Mouse (Mus musculus) intestine, postnatal 0 days (tissue): ENCODE measurements around the gene Banf1. TPM values are rescaled to one million over a fixed set of nuclear protein-coding genes. Genes with fewer than 3 reads are reported as not detected.
"Not testable (repeated sequence)": the region's sequence is repeated elsewhere in the genome, so short reads cannot be mapped to it uniquely, and the experiment has no call there.

Experiments used
- ATAC-seq: fragments of 200-750 bp; cut with Nextera tagmentation; 2 replicates; pipeline ENCODE4 v1.8.0; 2017; ENCODE audit warnings: mild to moderate bottlenecking, moderate TSS enrichment, moderate library complexity
- H3K27ac ChIP-seq: fragments of 300-500 bp; sonication (generic); 2 replicates; pipeline ENCODE4 v1.5.1; 2014; ENCODE audit warnings: mild to moderate bottlenecking, low read depth, low read length, moderate library complexity
- H3K27me3 ChIP-seq: fragments of 300-500 bp; sonication (generic); replicated peaks from 2 replicates; pipeline ENCODE4 v1.6.1; 2014; ENCODE audit warnings: low read length, mixed read lengths; ENCODE audit not compliant: control insufficient read depth, insufficient read depth
- H3K36me3 ChIP-seq: fragments of 300-500 bp; sonication (generic); 2 replicates; pipeline ENCODE4 v1.6.1; 2014; ENCODE audit warnings: mild to moderate bottlenecking, moderate library complexity; ENCODE audit not compliant: control insufficient read depth, insufficient read depth
- H3K4me1 ChIP-seq: fragments of 300-500 bp; sonication (generic); replicated peaks from 2 replicates; pipeline ENCODE4 v1.6.1; 2014; ENCODE audit warnings: antibody characterized with exemption, low read length, mixed read lengths; ENCODE audit not compliant: control insufficient read depth, insufficient read depth
- H3K4me2 ChIP-seq: fragments of 300-500 bp; sonication (generic); replicated peaks from 2 replicates; pipeline ENCODE4 v1.6.1; 2014; ENCODE audit warnings: low read depth, mild to moderate bottlenecking, moderate library complexity
- H3K4me3 ChIP-seq: fragments of 300-500 bp; sonication (generic); 2 replicates; pipeline ENCODE4 v1.5.1; 2014; ENCODE audit warnings: low read depth, low read length
- H3K9ac ChIP-seq: fragments of 300-500 bp; sonication (generic); 2 replicates; pipeline ENCODE4 v1.6.1; 2014; ENCODE audit warnings: mild to moderate bottlenecking, low read depth, low read length
- H3K9me3 ChIP-seq: fragments of 300-500 bp; sonication (generic); 2 replicates; pipeline ENCODE4 v1.6.1; 2016; ENCODE audit warnings: mixed run types; ENCODE audit not compliant: control insufficient read depth
- CTCF ChIP-seq: sonication (generic); IDR thresholded peaks from 2 replicates; pipeline ENCODE4 v1.5.1; 2016; ENCODE audit warnings: low read depth, mild to moderate bottlenecking, control low read depth, antibody characterized with exemption, moderate library complexity
- WGBS: fragments of 180-500 bp; shearing (Covaris S2); extraction: QIAGEN DNeasy Blood & Tissue Kit; methylation state at CpG from one replicate; pipeline ENCODE4 v1.1.7; 2014; 5-methylcytosine and 5-hydroxymethylcytosine counted together
- polyA plus RNA-seq: library from polyadenylated mRNA; unstranded; fragments of >200 nt; fragmentation: Nextera tagmentation; extraction: Ambion mirVana; gene quantifications from 2 replicates; pipeline ENCODE4 v1.2.1, GENCODE M21; 2015

The Banf1 gene
- polyA plus RNA-seq, 1 experiment from 2014 or later, result 329 TPM

GRCm38 (mm10) chr19:5408057-5409001 is 41.4 kb upstream of the Banf1 start:
- Histone ChIP-seq H3K9ac (peak overlapping the region; percentile 17; the same call in 1 of the 2 replicates), H3K4me1 (no peaks in the 10 kb centered on the region), H3K4me3 (0 out of 2 replicates have a peak overlapping the region, but pooled peaks have one; percentile 57), H3K36me3 (no peaks in the 10 kb centered on the region), H3K4me2 (peak overlapping the region; percentile 76; the same call in 1 of the 2 replicates), H3K27ac (peak overlapping the region; percentile 3; the same call in 1 of the 2 replicates), H3K9me3 (no peaks in the 10 kb centered on the region), H3K27me3 (no peaks in the 10 kb centered on the region)
- 82% methylated on average over 13 of the region's 13 CpGs for WGBS
- ATAC-seq, result no peak
- TF ChIP-seq CTCF, result no peak

GRCm38 (mm10) chr19:5407133-5407532 is 40.2 kb upstream of the Banf1 start:
- Histone ChIP-seq H3K27me3 (no peaks in the 10 kb centered on the region), H3K27ac (peak overlapping the region; percentile 97), H3K9me3 (no peaks in the 10 kb centered on the region), H3K9ac (peak overlapping the region; percentile 66), H3K36me3 (no peaks in the 10 kb centered on the region), H3K4me2 (peak overlapping the region; percentile 76), H3K4me1 (no peaks in the 10 kb centered on the region), H3K4me3 (peak overlapping the region; percentile 57)
- WGBS, result 14% methylated on average over 7 of the region's 7 CpGs
- peak; percentile 79 for TF ChIP-seq CTCF
- peak; percentile 66 for ATAC-seq

GRCm38 (mm10) chr19:5406531-5407126 is 39.7 kb upstream of the Banf1 start:
- Histone ChIP-seq H3K4me3 (peak overlapping the region; percentile 57), H3K9ac (peak overlapping the region; percentile 66), H3K4me2 (peak overlapping the region; percentile 76), H3K27ac (peak overlapping the region; percentile 97)
- WGBS, result 14% methylated on average over 20 of the region's 25 CpGs
- H3K9me3 ChIP-seq, H3K27me3 ChIP-seq, H3K36me3 ChIP-seq, H3K4me1 ChIP-seq: not testable (repeated sequence)
- ATAC-seq, result peak; percentile 85
- peak; percentile 40 for TF ChIP-seq CTCF

GRCm38 (mm10) chr19:5405924-5406323 is 39.0 kb upstream of the Banf1 start:
- Histone ChIP-seq H3K9me3 (no peaks in the 10 kb centered on the region), H3K4me2 (peak overlapping the region; percentile 55), H3K4me3 (peak overlapping the region; percentile 27), H3K36me3 (no peaks in the 10 kb centered on the region), H3K4me1 (no peaks in the 10 kb centered on the region), H3K9ac (no peak overlapping the region), H3K27me3 (no peaks in the 10 kb centered on the region), H3K27ac (peak overlapping the region; percentile 60; the same call in 1 of the 2 replicates)
- TF ChIP-seq CTCF, result no peak
- 18% methylated on average over 7 of the region's 7 CpGs for WGBS
- ATAC-seq, result no peak

- TF ChIP-seq CTCF, result no peak
- H3K4me2 ChIP-seq, result no peak within 1 kb of the TSS
- H3K9me3 ChIP-seq, result no peaks in the 10 kb centered on the region
- ATAC-seq, result no peak
- H3K9ac ChIP-seq, result no peak within 1 kb of the TSS
- H3K4me1 ChIP-seq, result no peaks in the 10 kb centered on the region
- H3K27me3 ChIP-seq, result no peaks in the 10 kb centered on the region
- H3K4me3 ChIP-seq, result no peak within 1 kb of the TSS
- H3K27ac ChIP-seq, result no peak within 1 kb of the TSS
- WGBS, result 72% methylated on average over 8 of the region's 8 CpGs
- H3K36me3 ChIP-seq, result no peaks in the 10 kb centered on the region
Measured at GRCm38 (mm10) chr19:5402293-5402692, 35.3 kb upstream of the Banf1 start, which contains the start of gene Tsga10ip. Tsga10ip (minus strand) TSS chr19:5402526.

- not testable (repeated sequence) for H3K4me2 ChIP-seq, H3K4me1 ChIP-seq, H3K27ac ChIP-seq, H3K27me3 ChIP-seq, H3K4me3 ChIP-seq, ATAC-seq, H3K36me3 ChIP-seq, H3K9ac ChIP-seq, H3K9me3 ChIP-seq
- WGBS, result 73% methylated on average over 4 of the region's 4 CpGs
Measured at GRCm38 (mm10) chr19:5401073-5401472, 34.1 kb upstream of the Banf1 start.
